Mouse (Mus musculus) embryo, embryonic 10.5 days (tissue): ENCODE results near the gene Hkdc1.
"Not testable (repeated sequence)": the region's sequence is repeated elsewhere in the genome, so short reads cannot be mapped to it uniquely, and the experiment has no call there.

Experiments
- DNase-seq: peaks from one replicate; pipeline ENCODE4 v3.0.0-alpha.2; 2015; ENCODE audit warnings: low spot score

Gene Hkdc1

GRCm38 (mm10) chr10:62422255-62422654, at the start of gene Hkdc1:
Hkdc1 (minus strand) TSS chr10:62422491.
- peak; percentile 24 for DNase-seq

- no peak for DNase-seq
Measured at GRCm38 (mm10) chr10:62471105-62471504, 48.8 kb upstream of the Hkdc1 start.

GRCm38 (mm10) chr10:62469736-62470135, 47.4 kb upstream of the Hkdc1 start:
- DNase-seq: no peak

- DNase-seq: no peak
Measured at GRCm38 (mm10) chr10:62461321-62461720, 39.0 kb upstream of the Hkdc1 start.

- DNase-seq: not testable (repeated sequence)
Measured at GRCm38 (mm10) chr10:62452001-62452400, 29.7 kb upstream of the Hkdc1 start.

- DNase-seq: no peak
Measured at GRCm38 (mm10) chr10:62450280-62450640, 28.0 kb upstream of the Hkdc1 start.

- peak; percentile 93 for DNase-seq
Measured at GRCm38 (mm10) chr10:62449364-62450279, 27.3 kb upstream of the Hkdc1 start, which contains the start of the genes 4930507D05Rik and Supv3l1. 4930507D05Rik (plus strand) TSS chr10:62449489. Supv3l1 (minus strand) TSS chr10:62449738.

GRCm38 (mm10) chr10:62430427-62430826, 8.1 kb upstream of the Hkdc1 start:
- DNase-seq: no peak

GRCm38 (mm10) chr10:62425081-62425871, 3.0 kb upstream of the Hkdc1 start:
- DNase-seq: no peak

GRCm38 (mm10) chr10:62421127-62421526, 1.2 kb downstream of the Hkdc1 start:
- no peak for DNase-seq

GRCm38 (mm10) chr10:62420399-62420798, 1.9 kb downstream of the Hkdc1 start:
- no peak for DNase-seq

GRCm38 (mm10) chr10:62419422-62419821, 2.9 kb downstream of the Hkdc1 start:
- DNase-seq: no peak

- DNase-seq: no peak
Measured at GRCm38 (mm10) chr10:62418831-62419356, 3.4 kb downstream of the Hkdc1 start.

- no peak for DNase-seq
Measured at GRCm38 (mm10) chr10:62413606-62413982, 8.7 kb downstream of the Hkdc1 start.

GRCm38 (mm10) chr10:62412906-62413605, 9.2 kb downstream of the Hkdc1 start:
- DNase-seq: no peak

GRCm38 (mm10) chr10:62411431-62412410, 10.6 kb downstream of the Hkdc1 start:
- no peak for DNase-seq

- DNase-seq: peak; percentile 81
Measured at GRCm38 (mm10) chr10:62410943-62411342, 11.3 kb downstream of the Hkdc1 start.

- peak; percentile 50 for DNase-seq
Measured at GRCm38 (mm10) chr10:62404901-62405300, 17.4 kb downstream of the Hkdc1 start.

- no peak for DNase-seq
Measured at GRCm38 (mm10) chr10:62401641-62402111, 20.6 kb downstream of the Hkdc1 start.

GRCm38 (mm10) chr10:62383011-62383410, 39.3 kb downstream of the Hkdc1 start:
- DNase-seq: no peak

GRCm38 (mm10) chr10:62380936-62381335, 41.4 kb downstream of the Hkdc1 start:
- DNase-seq: no peak
